11 mouse cellular contexts compared by ENCODE assay signal in the genomic region with DNA sequence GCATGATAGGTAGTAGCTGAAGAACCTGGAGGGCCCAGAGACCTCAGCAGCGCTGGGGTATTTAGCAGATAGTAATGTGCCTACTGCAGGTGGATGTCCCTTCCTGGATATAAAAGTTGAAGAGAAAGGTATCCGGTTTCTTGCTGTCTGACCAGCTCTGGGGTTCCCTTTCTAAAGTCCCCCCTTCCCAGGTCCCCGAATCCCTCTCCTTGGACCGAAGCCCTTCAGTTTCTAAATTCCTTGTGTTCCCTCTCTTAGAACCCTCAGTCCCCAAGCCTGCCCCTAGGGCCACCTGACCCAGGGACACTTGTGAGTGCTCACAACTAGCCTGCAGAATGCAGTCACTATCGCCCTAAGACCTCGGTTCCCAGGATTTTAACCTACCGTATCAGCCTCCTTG. TPM values are rescaled to one million over a fixed set of nuclear protein-coding genes. Genes with fewer than 3 reads are reported as not detected.
DNase-seq lines count a peak whose midpoint lies in the region; ATAC-seq and TF ChIP-seq lines count a peak whose summit lies in the region.
"Had no signal": no experiment of that assay in that cellular context is flagged by ENCODE, and none has a peak within 500 bp of the region (broad histone marks: within the 10 kb centered on the region; RNA-seq: fewer than 3 reads in every experiment).

No protein-coding gene starts in this region.

- no peak overlapping the region for H3K4me3 ChIP-seq in heart, embryonic 14.5 days (ENCODE audit: control insufficient read depth in 1 of 2, insufficient read depth in 1 of 2, low read depth in 1 of 2, low read length in 2 of 2)
- no peak overlapping the region for H3K4me3 ChIP-seq in heart, embryonic 12.5 days
- H3K4me3 ChIP-seq in spleen, adult 2 months (ENCODE audit: extremely low read depth, insufficient read depth, insufficient read length), result peak overlapping the region; percentile 65
- H3K4me3 ChIP-seq in liver, embryonic 11.5 days (ENCODE audit: low read depth, low read length), result 0 out of 2 replicates have a peak overlapping the region, but pooled peaks have one; percentile 44

- intact Hi-C loops in left cerebral cortex, postnatal 10 days (cut with DNase I), result no loop called here

- H3K4me1 ChIP-seq in heart, embryonic 14.5 days (ENCODE audit: control insufficient read depth in 2 of 2, insufficient read depth in 2 of 2, low read length in 2 of 2), result peaks cover 16 to 38% of the 10 kb centered on the region in 2 experiments
- peaks cover 31% of the 10 kb centered on the region for H3K4me1 ChIP-seq in heart, embryonic 12.5 days (replicated peaks)
- H3K4me1 ChIP-seq in spleen, adult 2 months (ENCODE audit: control insufficient read depth, insufficient read depth, insufficient read length), result peaks cover 50% of the 10 kb centered on the region
- peaks cover 17% of the 10 kb centered on the region for H3K4me1 ChIP-seq in liver, embryonic 11.5 days (replicated peaks; ENCODE audit: control insufficient read depth, insufficient read depth, low read length)

- peaks cover 22% of the 10 kb centered on the region for H3K27me3 ChIP-seq in heart, embryonic 14.5 days (ENCODE audit: control insufficient read depth, insufficient read depth, low read length)
- peaks cover 36% of the 10 kb centered on the region for H3K27me3 ChIP-seq in heart, embryonic 12.5 days (replicated peaks)
- no peaks in the 10 kb centered on the region for H3K27me3 ChIP-seq in spleen, adult 2 months (ENCODE audit: control insufficient read depth, insufficient read depth, low read length)
- H3K27me3 ChIP-seq in liver, embryonic 11.5 days (replicated peaks; ENCODE audit: control insufficient read depth, insufficient read depth, low read length), result peaks cover 15% of the 10 kb centered on the region

- H3K9me3 ChIP-seq in heart, embryonic 14.5 days (ENCODE audit: control insufficient read depth, low read length), result no peaks in the 10 kb centered on the region
- H3K9me3 ChIP-seq in heart, embryonic 12.5 days (replicated peaks), result peaks cover 5% of the 10 kb centered on the region
- H3K9me3 ChIP-seq in liver, embryonic 11.5 days (ENCODE audit: control insufficient read depth, low read length), result peaks cover 2% of the 10 kb centered on the region; the same call in 1 of the 2 replicates

- DNase-seq in spleen, adult 2 months (ENCODE audit: low read depth in 1 of 2, low spot score in 2 of 2), result no peak
- no peak for DNase-seq in spleen, postnatal 14 days (ENCODE audit: low spot score in 2 of 2)
- DNase-seq in liver, embryonic 11.5 days (ENCODE audit: low spot score), result no peak
- DNase-seq in left cerebral cortex, postnatal 10 days (ENCODE audit: extremely low spot score in 1 of 2, low spot score in 2 of 2), result no peak
- no peak for DNase-seq in cerebellum, adult 18-20 months
- DNase-seq: embryo, embryonic 11 days had no signal

- no peaks in the 10 kb centered on the region for H3K36me3 ChIP-seq in heart, embryonic 14.5 days (ENCODE audit: control insufficient read depth, insufficient read depth, low read length)
- H3K36me3 ChIP-seq in heart, embryonic 12.5 days, result no peaks in the 10 kb centered on the region
- H3K36me3 ChIP-seq in spleen, adult 2 months (ENCODE audit: control insufficient read depth, insufficient read depth, low read length), result 0 out of 2 replicates have a peak, but pooled peaks cover 2% of the 10 kb centered on the region
- no peaks in the 10 kb centered on the region for H3K36me3 ChIP-seq in liver, embryonic 11.5 days (ENCODE audit: control insufficient read depth, insufficient read depth, low read length)
- H3K36me3 ChIP-seq: hindbrain, embryonic 10.5 days had no signal

- no peak overlapping the region for H3K27ac ChIP-seq in heart, embryonic 14.5 days (replicated peaks in 1 of 2; ENCODE audit: control insufficient read depth in 1 of 2, insufficient read depth in 1 of 2, low read depth in 2 of 2, low read length in 2 of 2)
- no peak overlapping the region for H3K27ac ChIP-seq in heart, embryonic 12.5 days (ENCODE audit: poor library complexity, severe bottlenecking)
- peak overlapping the region; percentile 76; the same call in 1 of the 2 replicates for H3K27ac ChIP-seq in spleen, adult 2 months (ENCODE audit: insufficient read depth, low read length)
- no peak overlapping the region for H3K27ac ChIP-seq in liver, embryonic 11.5 days (ENCODE audit: low read depth, low read length)

- TF ChIP-seq CTCF in spleen, adult 2 months (IDR thresholded peaks at IDR 0.05; ENCODE audit: extremely low read depth, insufficient read depth, insufficient read length, insufficient replicate concordance), result no peak

- no peak for ATAC-seq in heart, embryonic 14.5 days (ENCODE audit: insufficient number of reproducible peaks, insufficient read depth, low FRiP score, low read depth)
- ATAC-seq in heart, embryonic 12.5 days (ENCODE audit: insufficient number of reproducible peaks, low FRiP score), result no peak
- no peak for ATAC-seq in liver, embryonic 11.5 days (replicated peaks; ENCODE audit: low FRiP score)
- no peak for ATAC-seq in megakaryocyte progenitor cell, adult 5-6 weeks (replicated peaks; ENCODE audit: poor library complexity)

- WGBS in heart, embryonic 14.5 days, result 67% methylated on average over 7 of the region's 7 CpGs
- 63% methylated on average over 7 of the region's 7 CpGs for WGBS in heart, embryonic 12.5 days
- 77% methylated on average over 7 of the region's 7 CpGs for whole genome bisulfite sequencing in spleen, adult 2 months
- 65% methylated on average over 7 of the region's 7 CpGs for WGBS in liver, embryonic 11.5 days

- no peak for TF ChIP-seq POLR2A in spleen, adult 2 months (IDR thresholded peaks at IDR 0.05; ENCODE audit: low read depth, low read length)

- no peak overlapping the region for H3K9ac ChIP-seq in heart, embryonic 14.5 days (ENCODE audit: low read length)
- H3K9ac ChIP-seq in heart, embryonic 12.5 days, result no peak overlapping the region
- no peak overlapping the region for H3K9ac ChIP-seq in liver, embryonic 11.5 days (ENCODE audit: low read depth, low read length)

- H3K4me2 ChIP-seq in heart, embryonic 14.5 days (ENCODE audit: low read length), result peak overlapping the region; percentile 87; the same call in 1 of the 2 replicates
- no peak overlapping the region for H3K4me2 ChIP-seq in heart, embryonic 12.5 days
- H3K4me2 ChIP-seq in liver, embryonic 11.5 days, result peak overlapping the region; percentile 66

RNA-seq across cellular contexts. Expression of a gene that starts 0.9 kb away (rescaled TPM):
- polyA plus RNA-seq in heart, embryonic 14.5 days (2014; fragmentation: Nextera tagmentation; extraction: Ambion mirVana), result 1.7 and 2.0 TPM in 2 replicates
- 1.4 and 1.7 TPM in 2 replicates for polyA plus RNA-seq in heart, embryonic 12.5 days (2016; fragmentation: Nextera tagmentation; extraction: Ambion mirVana)
- polyA plus RNA-seq in spleen, adult 2 months (2012; rRNA removed), result 102 and 149 TPM in 2 replicates
- polyA plus RNA-seq in liver, embryonic 11.5 days (2014; fragmentation: Nextera tagmentation; extraction: Ambion mirVana), result 5.4 and 7.0 TPM in 2 replicates
- total RNA-seq in left cerebral cortex, postnatal 10 days (2021), result 1 to 10 TPM in 1 of 2 experiments, not detected in 1; 1.0 TPM
- total RNA-seq in megakaryocyte progenitor cell, adult 5-6 weeks (2015), result 6.3 and 11.5 TPM in 2 replicates
- total RNA-seq in megakaryocyte progenitor cell, adult 5-6 weeks (2017), result 1.6 and 4.6 TPM in 2 replicates

RNA-seq across cellular contexts. Expression of a gene that starts 25.0 kb away (rescaled TPM):
- polyA plus RNA-seq in heart, embryonic 14.5 days (2014; fragmentation: Nextera tagmentation; extraction: Ambion mirVana), result 0.53 TPM in 1 of 2 replicates, not detected in the other
- 0.27 TPM in 1 of 2 replicates, not detected in the other for polyA plus RNA-seq in heart, embryonic 12.5 days (2016; fragmentation: Nextera tagmentation; extraction: Ambion mirVana)
- polyA plus RNA-seq in spleen, adult 2 months (2012; rRNA removed), result 1.4 TPM in 2 replicates
- polyA plus RNA-seq in liver, embryonic 11.5 days (2014; fragmentation: Nextera tagmentation; extraction: Ambion mirVana), result 1.4 TPM in 2 replicates
- not detected for total RNA-seq in left cerebral cortex, postnatal 10 days (2021)
- total RNA-seq in megakaryocyte progenitor cell, adult 5-6 weeks (2015), result not detected in 2 replicates
- total RNA-seq in megakaryocyte progenitor cell, adult 5-6 weeks (2017), result not detected in 2 replicates
- total RNA-seq: left cerebral cortex, postnatal 25 days had no signal

RNA-seq across cellular contexts. Expression of a gene that starts 30.2 kb away (rescaled TPM):
- polyA plus RNA-seq in heart, embryonic 14.5 days (2014; fragmentation: Nextera tagmentation; extraction: Ambion mirVana), result not detected in 2 replicates
- polyA plus RNA-seq in heart, embryonic 12.5 days (2016; fragmentation: Nextera tagmentation; extraction: Ambion mirVana), result not detected in 2 replicates
- polyA plus RNA-seq in spleen, adult 2 months (2012; rRNA removed), result 0.45 TPM in 1 of 2 replicates, not detected in the other
- polyA plus RNA-seq in liver, embryonic 11.5 days (2014; fragmentation: Nextera tagmentation; extraction: Ambion mirVana), result not detected in 2 replicates
- 1 to 10 TPM; 6.3 to 6.7 TPM for total RNA-seq in left cerebral cortex, postnatal 10 days (2021)
- not detected in 2 replicates for total RNA-seq in megakaryocyte progenitor cell, adult 5-6 weeks (2015)
- not detected in 2 replicates for total RNA-seq in megakaryocyte progenitor cell, adult 5-6 weeks (2017)

RNA-seq across cellular contexts. Expression of a gene that starts 39.5 kb away (rescaled TPM):
- not detected in 2 replicates for polyA plus RNA-seq in heart, embryonic 14.5 days (2014; fragmentation: Nextera tagmentation; extraction: Ambion mirVana)
- polyA plus RNA-seq in heart, embryonic 12.5 days (2016; fragmentation: Nextera tagmentation; extraction: Ambion mirVana), result not detected in 2 replicates
- 17.0 and 21.7 TPM in 2 replicates for polyA plus RNA-seq in spleen, adult 2 months (2012; rRNA removed)
- polyA plus RNA-seq in liver, embryonic 11.5 days (2014; fragmentation: Nextera tagmentation; extraction: Ambion mirVana), result not detected in 2 replicates
- total RNA-seq in left cerebral cortex, postnatal 10 days (2021), result not detected
- total RNA-seq in megakaryocyte progenitor cell, adult 5-6 weeks (2015), result not detected in 2 replicates
- total RNA-seq in megakaryocyte progenitor cell, adult 5-6 weeks (2017), result not detected in 2 replicates
- total RNA-seq: left cerebral cortex, postnatal 25 days had no signal
- polyA plus RNA-seq: hindbrain, embryonic 10.5 days had no signal

RNA-seq across cellular contexts. Expression of a gene that starts 50.8 kb away (rescaled TPM):
- polyA plus RNA-seq in heart, embryonic 14.5 days (2014; fragmentation: Nextera tagmentation; extraction: Ambion mirVana), result 293 and 321 TPM in 2 replicates
- polyA plus RNA-seq in heart, embryonic 12.5 days (2016; fragmentation: Nextera tagmentation; extraction: Ambion mirVana), result 232 and 245 TPM in 2 replicates
- polyA plus RNA-seq in spleen, adult 2 months (2012; rRNA removed), result 30.1 and 39.8 TPM in 2 replicates
- polyA plus RNA-seq in liver, embryonic 11.5 days (2014; fragmentation: Nextera tagmentation; extraction: Ambion mirVana), result 17.5 and 21.8 TPM in 2 replicates
- 10 to 100 TPM; 10.3 to 10.9 TPM for total RNA-seq in left cerebral cortex, postnatal 10 days (2021)
- not detected in 2 replicates for total RNA-seq in megakaryocyte progenitor cell, adult 5-6 weeks (2015)
- not detected in 2 replicates for total RNA-seq in megakaryocyte progenitor cell, adult 5-6 weeks (2017)

Comparison
In these comparisons a context has a peak if more than half of its experiments do, and no peak if none do; other contexts are left out.
1. H3K4me3 ChIP-seq: peak in spleen, adult 2 months (single experiment) and liver, embryonic 11.5 days (single experiment); none in heart, embryonic 14.5 days (0 of 2) and heart, embryonic 12.5 days (single experiment).
2. RNA of a gene that starts 0.9 kb away (polyA plus RNA-seq): 102 to 149 TPM in spleen, adult 2 months; 5.4 to 7.0 TPM in liver, embryonic 11.5 days, 1.7 to 2.0 TPM in heart, embryonic 14.5 days and 1.4 to 1.7 TPM in heart, embryonic 12.5 days; every median in the first group is over 10 times any median in the second.